Mouse (Mus musculus): ENCODE measurements at regions not wholly inside any gene's neighbourhood (a gene's known extent, or its start where the extent isn't known, plus 50 kb on each side); places are given as distances from the start of the nearest gene placed in this dataset.

DNA sequence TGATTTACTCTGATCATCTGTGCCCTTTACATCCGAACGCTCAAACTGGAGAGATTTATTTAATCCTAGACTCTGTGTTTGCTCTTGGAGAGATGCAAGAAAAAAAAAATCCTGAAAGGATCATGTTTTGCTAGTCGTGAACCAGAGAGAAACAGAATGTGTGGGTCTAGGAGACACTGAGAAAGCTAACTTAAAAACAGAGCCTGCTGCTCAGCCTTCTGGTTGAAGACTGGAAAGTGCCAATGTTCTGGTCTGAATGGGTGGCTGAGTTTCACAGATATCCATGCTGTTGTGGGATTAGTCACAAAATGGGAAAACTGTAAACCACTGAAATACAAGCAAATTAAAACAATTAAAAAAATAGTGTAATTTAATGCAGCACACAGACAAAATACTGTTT, 259.7 kb downstream of the Ube2cbp start:
- intact Hi-C loops (cut with DNase I), result loop anchor here (10.0 kb wide), 1 partner anchor 240 kb away; no protein-coding TSS in a partner anchor

DNA sequence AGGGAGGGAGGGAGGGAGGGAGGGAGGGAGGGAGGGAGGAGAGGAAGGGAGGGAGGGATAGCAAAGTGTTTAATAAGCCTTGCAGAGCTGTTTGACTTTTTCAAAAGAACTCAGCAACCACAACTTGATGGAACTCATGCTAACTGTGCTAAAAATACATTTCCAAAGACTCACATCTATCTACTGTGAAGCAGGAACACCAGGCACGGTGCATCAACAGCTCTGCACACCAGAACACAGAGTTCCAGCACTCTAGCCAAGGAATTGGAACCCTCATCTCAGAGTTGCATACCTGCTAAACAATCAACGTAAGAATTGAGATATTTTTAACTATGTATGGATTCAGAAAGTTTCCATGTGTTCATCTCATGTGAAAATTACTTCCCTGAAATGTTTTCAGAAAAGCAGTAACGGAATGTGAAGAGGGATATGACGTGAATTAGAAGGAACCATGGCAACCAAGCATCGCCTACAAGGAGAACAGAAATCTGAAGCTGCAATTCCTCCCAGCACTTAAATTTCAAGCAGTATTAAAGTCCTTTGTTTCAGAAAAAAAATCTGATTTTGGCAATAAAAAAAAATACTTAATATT, 256.3 kb downstream of the Ube2cbp start:
- intact Hi-C loops (cut with DNase I), result loop anchor here (10.0 kb wide), 1 partner anchor 236 kb away; no protein-coding TSS in a partner anchor
- peak in 1 of 2 experiments; percentile 64 for DNase-seq (ENCODE audit: extremely low spot score in 1 of 2, low spot score in 2 of 2)

More for the DNA sequence above, 259.7 kb downstream of the Ube2cbp start:
- peak in 1 of 2 experiments; percentile 23 for DNase-seq (ENCODE audit: extremely low spot score in 1 of 2, low spot score in 2 of 2)

DNA sequence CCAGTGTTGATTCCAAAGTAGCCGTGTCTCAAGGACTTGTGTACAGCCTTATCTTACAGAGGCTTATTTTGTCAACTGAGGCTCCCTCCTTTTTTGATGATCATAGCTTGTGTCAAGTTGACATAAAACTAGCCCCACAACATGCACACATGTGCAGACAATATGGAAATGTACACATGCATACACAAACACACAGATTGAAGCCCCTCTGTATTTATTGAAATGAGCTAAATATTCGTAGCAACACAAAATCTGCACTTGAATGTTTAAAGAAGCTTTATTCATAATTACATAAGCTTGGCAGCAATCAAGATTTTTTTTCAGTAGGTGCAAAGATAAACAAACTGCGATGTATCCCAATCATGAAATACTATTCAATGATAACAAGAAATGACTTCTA, 253.5 kb downstream of the Ube2cbp start:
- no peak for DNase-seq (ENCODE audit: extremely low spot score in 1 of 2, low spot score in 2 of 2)
- intact Hi-C loops (cut with DNase I), result no loop called here

DNA sequence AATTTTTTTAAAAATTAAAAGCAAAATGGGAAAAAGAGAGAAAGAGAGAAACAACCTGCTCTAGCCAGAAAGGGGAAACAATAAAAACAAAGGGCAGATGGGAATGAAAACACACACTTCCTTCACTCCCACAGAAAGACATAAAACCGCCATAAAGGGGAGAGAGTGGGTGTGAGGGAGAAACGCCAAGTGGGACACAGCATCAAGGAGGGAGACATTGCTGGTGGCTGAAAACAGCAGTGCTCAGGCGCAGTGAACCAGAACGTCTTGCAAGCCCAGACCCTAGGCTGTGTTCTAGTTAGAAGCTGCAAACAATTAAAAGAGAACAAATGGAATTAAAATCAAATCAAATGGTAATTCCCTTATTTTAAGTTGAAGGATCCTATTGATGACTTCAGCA, 245.1 kb downstream of the Ube2cbp start:
- intact Hi-C loops (cut with DNase I), result no loop called here
- DNase-seq (ENCODE audit: extremely low spot score in 1 of 2, low spot score in 2 of 2), result no peak

DNA sequence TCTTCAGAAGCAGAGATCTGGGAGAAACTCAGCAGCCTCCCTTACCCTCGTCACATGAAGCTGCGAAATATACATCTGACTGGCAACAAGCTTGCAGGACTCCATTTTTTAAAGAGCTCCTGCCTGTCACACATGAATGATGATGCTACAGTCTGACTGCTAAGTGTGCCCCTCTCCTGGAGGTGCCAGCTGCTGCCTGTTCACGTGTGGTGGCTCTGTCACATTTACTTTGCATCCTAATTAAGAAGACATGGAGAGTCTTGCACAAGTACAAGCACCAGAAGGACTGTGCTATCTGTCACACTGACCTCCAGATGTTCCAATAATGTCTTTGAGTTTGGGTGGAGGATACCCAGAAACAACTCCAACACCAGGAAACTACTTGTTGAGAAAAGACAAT, 240.2 kb downstream of the Ube2cbp start:
- intact Hi-C loops (cut with DNase I), result no loop called here
- no peak for DNase-seq (ENCODE audit: extremely low spot score in 1 of 2, low spot score in 2 of 2)

DNA sequence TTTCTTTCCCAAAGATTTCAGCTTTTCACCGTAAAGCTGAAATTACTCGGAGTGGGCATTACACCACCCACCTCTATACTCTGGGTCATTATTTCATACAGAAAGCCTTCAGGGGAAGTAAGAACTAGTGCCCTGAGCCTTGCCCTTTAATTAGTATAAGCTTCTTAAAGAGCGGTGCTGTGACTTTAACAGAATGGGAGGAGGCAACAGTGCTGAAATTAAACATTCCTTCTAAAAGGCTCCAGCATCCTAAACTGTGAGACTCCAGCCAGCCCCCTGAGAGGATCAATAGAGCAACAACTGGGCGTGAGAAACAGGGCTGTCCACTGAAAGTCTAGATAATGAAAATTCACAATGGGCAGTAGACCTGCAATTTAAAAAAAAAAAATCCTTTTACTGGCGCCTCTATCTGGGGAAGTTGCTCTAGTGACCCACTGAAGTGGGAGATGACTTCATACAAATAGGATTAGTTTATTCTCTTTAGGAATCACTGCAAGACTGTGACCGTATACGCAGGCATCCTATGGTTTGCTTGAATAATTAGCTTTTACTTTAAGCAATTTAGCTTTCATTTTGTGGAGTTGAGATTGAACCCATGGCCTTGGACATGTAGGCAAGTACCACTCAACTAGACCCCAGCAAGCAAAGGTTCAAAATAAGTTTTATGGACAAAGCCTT, 233.9 kb downstream of the Ube2cbp start:
- intact Hi-C loops (cut with DNase I), result no loop called here
- DNase-seq (ENCODE audit: extremely low spot score in 1 of 2, low spot score in 2 of 2), result no peak

DNA sequence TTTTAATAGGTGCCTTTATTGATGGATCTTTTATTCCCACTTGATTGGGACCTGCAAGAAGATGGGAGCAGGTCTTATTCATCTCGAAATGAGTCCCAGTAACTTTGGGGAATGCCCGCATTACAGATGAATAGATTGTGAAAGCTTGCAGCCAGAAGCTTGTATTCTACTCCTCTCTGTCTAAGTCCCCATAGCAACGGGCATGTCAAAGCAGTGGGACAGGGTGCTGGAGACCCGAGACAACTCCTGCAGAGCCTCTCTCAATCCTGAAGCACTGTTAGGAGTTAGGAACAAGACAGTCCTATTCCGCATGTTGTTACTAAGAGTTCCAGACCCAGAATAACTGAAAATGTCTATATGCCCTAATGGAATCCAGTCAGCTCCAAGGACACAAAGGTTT, 233.1 kb downstream of the Ube2cbp start:
- intact Hi-C loops (cut with DNase I), result no loop called here
- no peak for DNase-seq (ENCODE audit: extremely low spot score in 1 of 2, low spot score in 2 of 2)

DNA sequence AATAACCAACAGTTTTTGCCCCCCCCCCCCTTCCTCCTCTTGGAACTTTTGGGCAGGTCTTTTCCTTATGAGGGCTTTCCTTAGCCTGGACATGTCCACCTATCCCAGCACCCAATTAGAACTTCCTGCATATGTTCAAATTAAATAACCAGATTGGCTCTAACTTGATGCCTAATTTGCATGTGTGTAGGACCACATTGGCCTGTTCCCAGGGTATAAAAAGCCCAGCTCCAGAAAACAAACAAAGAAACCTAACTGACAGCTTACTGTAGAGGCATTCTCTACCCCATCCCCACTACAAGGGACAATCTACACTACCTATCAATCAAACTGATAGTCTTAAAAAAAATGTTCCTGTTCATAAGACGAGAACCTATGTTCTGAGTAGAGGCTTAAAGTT, 232.6 kb downstream of the Ube2cbp start:
- intact Hi-C loops (cut with DNase I), result no loop called here
- DNase-seq (ENCODE audit: extremely low spot score in 1 of 2, low spot score in 2 of 2), result no peak

DNA sequence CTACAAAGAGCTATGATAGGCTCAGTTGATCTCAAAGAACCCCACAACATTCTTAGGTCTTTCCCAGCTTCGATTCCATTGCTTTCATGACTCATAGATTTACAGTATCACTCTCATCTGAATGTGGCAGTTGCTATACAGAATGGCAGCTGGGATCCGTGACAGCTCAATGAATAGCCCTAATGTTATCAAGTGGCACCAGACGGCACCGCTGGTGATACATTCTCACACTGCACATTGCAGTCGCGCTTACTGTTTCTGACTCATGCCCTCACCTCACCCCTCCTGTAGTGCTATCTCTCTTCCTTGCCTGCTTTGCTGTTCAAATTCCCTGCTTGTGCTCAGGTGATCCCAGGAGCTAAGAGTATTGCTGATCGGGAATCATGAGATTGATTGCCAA, 231.0 kb downstream of the Ube2cbp start:
- intact Hi-C loops (cut with DNase I), result no loop called here
- no peak for DNase-seq (ENCODE audit: extremely low spot score in 1 of 2, low spot score in 2 of 2)

DNA sequence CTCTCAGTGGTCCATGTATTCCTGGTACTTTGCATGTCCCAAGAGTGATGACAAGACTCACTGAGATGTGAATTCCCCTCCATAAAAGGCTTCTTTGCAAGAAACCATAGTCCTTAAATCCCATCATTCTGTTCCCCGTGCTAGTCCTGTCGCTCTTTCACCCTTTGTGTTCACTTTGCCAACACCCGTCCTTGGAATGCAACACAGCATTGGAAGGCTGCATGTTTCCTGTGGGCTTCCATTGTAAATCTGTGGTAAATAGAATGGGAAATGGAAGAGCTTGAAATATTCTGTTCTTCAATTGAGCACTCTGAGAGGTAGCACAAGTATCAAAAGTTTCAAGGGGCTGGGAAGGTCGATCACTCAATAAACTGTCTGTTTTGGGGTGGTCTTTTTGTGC, 226.1 kb downstream of the Ube2cbp start:
- intact Hi-C loops (cut with DNase I), result no loop called here
- DNase-seq (ENCODE audit: extremely low spot score in 1 of 2, low spot score in 2 of 2), result no peak

DNA sequence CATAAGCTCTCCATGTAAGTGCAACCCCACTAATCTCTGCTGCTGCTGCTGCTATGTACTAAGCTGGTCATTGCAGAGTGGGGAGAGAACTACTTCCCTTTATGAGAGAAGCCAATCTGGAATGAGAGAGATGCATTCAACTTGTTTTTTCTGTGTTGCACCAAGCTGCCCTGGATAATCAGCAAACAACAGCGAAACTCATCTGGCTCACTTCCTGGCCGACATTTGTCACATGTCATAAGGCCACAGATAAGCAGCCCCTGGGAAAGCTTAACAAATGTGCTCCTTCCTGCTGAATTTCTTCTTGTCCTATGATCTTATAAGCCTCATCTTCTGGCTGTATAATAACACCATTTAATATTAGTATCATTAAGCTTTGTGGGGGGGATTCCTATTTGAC, 224.5 kb downstream of the Ube2cbp start:
- DNase-seq (ENCODE audit: extremely low spot score in 1 of 2, low spot score in 2 of 2), result no peak
- intact Hi-C loops (cut with DNase I), result no loop called here

DNA sequence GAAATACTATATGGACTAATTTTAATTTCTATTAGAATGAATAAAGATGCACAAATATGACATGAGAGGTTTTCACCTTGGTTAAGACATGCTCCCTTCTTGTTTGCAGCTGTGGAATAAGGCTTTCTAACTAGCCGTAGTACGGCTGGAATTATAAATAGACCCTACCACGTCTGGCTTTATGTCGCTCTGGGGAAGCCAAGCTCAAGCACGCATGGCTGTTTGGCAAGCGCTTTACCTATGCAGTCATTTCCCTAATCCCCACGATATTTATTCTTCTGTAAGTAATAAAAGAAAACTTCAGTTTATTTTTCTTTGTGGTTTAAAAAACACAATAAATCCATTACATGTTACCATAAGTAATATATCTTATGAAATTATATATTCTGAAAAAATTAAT, 223.9 kb downstream of the Ube2cbp start:
- intact Hi-C loops (cut with DNase I), result no loop called here
- DNase-seq (ENCODE audit: extremely low spot score in 1 of 2, low spot score in 2 of 2), result no peak

DNA sequence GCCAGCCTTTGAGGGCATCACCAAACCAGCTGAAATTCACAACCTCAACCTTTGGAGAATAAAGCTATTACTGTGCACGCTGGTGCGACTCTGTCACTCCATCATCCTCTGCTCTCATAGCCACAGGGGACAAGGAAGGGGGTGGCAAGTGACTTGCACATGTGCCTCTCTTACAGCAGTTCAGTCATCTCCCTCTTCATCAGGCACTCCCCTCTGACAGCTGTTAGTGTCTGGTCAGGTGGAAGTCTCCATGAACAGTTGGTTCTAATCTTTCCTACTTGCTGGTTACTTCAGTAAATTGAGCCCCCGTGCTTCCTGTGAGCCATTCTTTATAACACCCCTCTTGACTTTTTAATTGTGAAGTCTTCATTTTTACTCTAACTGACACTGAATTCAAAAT, 214.6 kb downstream of the Ube2cbp start:
- intact Hi-C loops (cut with DNase I), result no loop called here
- DNase-seq (ENCODE audit: extremely low spot score in 1 of 2, low spot score in 2 of 2), result no peak

DNA sequence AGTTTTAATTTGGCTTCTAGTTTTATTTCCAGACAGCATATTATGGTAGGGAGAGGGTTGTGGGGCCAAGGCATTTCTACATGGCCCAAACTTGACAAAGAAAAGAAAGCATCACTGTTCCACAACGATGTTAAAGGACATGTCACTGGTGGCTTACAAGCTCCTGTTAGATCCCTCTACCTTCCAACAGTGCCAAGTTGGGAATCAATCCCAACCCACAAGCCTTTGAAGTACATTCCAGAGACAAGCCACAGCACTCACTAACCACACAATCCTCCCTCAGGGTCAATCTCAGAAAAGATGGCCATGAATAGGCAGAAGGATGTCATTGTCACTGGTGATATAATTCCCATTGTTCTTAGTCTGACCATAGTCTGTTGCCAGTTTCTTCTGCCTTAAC, 213.4 kb downstream of the Ube2cbp start:
- intact Hi-C loops (cut with DNase I), result no loop called here
- no peak for DNase-seq (ENCODE audit: extremely low spot score in 1 of 2, low spot score in 2 of 2)

All from left cerebral cortex, postnatal 10 days (tissue).